Mouse (Mus musculus): Measurements from ENCODE around the gene Slc34a3. TPM values are rescaled to one million over a fixed set of nuclear protein-coding genes. Genes with fewer than 3 reads are reported as not detected.

The Slc34a3 gene
- not detected for total RNA-seq (2021)
- long read RNA-seq, experiment 1: 0 reads
- long read RNA-seq, experiment 2: 0 reads

DNA sequence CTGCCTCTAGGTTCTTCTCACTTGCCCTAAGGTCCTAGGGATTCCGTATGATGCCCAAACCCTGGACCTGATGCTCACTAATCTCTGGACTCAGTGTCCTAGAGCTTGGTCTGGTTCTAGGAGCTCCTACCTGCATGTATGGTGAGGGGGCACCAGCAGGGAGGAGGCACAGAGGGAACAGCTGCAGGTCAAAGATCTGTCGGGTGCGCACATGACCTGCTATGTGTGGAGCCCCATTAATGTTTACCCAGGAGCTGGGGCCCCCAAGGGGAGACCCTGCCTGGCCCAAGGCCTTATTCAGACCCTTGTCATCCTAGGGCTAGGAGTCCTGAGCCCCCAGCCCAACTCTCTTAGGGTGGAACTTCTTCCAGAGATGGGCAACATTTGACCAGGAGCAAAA lies at the start of gene Slc34a3:
TSS of gene Slc34a3 (minus strand) at position 315 of the 400 bp plus-strand sequence.
- H3K27ac ChIP-seq: no peak within 1 kb of the TSS
- DNase-seq (ENCODE audit: low spot score in 2 of 2): no peak
- TF ChIP-seq CTCF (conservative IDR thresholded peaks at IDR 0.05): no peak
- no peak within 1 kb of the TSS for H3K4me3 ChIP-seq

DNA sequence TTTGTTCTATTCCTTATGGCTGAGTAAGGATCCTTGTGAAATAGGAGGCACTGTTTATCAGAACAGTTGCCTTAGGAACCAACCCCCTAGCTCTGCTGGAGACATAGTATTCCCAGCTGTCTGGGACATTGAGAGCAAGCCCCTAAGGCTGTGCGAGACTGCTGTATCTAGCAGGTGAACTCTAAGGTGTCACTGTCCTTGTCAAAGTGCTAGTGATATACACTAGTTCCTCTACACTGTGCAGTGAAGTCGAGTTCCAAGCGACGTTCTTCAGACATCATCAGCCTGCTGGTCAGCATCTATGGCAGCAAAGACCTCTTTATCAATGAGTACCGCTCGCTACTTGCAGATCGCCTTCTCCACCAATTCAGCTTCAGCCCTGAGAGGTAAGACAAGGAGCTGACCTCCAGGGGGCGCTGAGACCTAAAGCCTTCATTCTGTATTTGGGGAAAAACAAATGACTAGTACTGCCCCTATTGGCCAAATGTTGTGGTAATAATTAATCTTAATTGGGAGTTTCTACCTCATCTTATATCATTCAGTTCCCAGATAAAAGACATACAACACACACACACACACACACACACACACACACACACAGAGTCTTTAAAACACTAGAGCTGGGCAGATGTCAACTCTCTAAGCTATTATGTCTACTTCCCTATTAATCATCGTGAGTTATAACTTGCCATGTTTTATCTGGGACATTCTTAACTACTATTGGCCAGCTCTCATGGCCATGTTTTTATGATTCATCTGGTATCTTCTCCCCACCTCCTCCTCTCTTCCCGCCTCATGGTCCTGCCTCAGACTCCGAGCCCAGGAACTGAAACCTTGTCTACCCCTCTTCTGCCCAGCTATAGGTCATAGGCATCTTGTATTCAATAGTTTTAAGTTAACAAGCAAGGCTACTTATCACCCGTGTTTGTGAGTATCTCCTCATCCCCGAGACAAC lies 45.0 kb upstream of the Slc34a3 start:
- peak; percentile 86 to 90 for DNase-seq (ENCODE audit: low spot score in 2 of 2)
- Histone ChIP-seq H3K4me3 (no peak overlapping the region), H3K27ac (no peak overlapping the region)
- TF ChIP-seq CTCF (conservative IDR thresholded peaks at IDR 0.05): peak; percentile 91

DNA sequence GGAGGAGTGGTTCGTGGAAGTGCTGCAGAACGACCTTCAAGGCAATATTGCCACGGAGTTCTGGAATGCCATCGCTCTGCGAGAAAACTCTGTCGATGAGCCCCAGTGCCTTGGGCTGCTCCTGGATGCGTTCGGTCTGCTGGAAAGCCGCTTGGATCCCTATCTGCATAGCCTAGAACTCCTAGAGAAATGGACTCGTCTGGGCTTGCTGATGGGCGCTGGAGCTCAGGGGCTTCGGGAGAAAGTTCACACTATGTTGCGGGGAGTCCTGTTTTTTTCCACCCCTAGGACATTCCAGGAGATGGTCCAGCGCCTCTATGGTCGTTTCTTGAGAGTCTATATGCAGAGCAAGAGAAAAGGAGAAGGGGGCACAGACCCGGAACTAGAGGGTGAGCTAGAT lies 38.8 kb upstream of the Slc34a3 start:
- Histone ChIP-seq H3K27ac (peak overlapping the region; percentile 89; the same call in 1 of the 2 replicates), H3K4me3 (peak overlapping the region; percentile 96)
- DNase-seq (ENCODE audit: low spot score in 2 of 2): no peak
- TF ChIP-seq CTCF (conservative IDR thresholded peaks at IDR 0.05): no peak

DNA sequence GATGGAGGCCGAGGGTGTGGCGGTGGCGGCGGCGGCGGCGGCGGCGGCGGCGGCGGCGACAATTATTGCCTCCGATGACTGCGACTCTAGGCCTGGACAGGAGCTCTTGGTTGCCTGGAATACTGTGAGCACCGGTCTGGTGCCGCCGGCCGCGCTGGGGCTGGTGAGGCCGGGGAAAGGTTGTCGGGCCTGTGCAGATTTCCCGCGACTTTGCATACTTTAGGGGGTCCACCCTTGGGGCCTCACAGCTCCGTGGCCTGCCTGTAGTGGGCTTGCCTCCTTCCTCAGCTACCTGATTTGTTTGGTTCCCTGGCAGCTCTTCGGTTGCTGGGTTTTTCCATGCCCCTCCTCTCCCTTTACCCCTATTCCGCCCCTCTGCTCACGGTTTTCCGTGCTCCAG lies 38.4 kb upstream of the Slc34a3 start:
- no peak for DNase-seq (ENCODE audit: low spot score in 2 of 2)
- H3K4me3 ChIP-seq: peak overlapping the region; percentile 96
- H3K27ac ChIP-seq: peak overlapping the region; percentile 89
- TF ChIP-seq CTCF (conservative IDR thresholded peaks at IDR 0.05): no peak

DNA sequence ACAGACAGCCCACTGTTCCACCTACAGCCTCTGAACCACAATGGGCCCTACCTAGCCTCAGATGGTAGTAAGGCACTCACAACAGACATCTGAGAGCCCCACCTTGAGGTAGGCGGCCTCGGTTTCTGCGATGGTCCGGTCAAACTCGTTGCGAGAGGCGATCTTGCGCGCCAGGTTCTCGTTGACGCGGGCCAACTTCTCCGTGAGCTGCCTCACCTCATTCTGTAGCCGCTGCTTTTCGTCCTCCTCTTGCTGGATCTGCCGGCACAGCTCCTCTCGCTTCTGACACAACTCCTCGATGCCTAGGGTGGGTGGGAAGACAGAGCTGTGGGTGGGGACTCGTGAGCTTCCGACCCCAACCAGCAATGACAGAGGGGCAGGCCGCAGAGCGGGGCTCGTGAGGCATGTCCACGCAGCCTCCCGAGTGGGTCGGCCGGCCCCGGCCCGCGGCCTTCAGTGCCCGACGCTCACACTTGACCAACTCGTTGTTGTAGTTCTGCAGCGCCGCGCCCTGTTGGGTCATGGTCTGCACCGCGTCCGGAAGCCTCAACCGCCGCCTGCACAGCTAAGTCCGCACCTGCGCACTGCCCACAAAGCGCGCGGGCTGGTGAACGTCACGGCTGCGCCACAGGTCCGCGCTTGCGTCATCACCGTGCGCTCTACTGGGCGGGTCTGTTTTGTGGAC lies 37.8 kb upstream of the Slc34a3 start, which contains the start of the genes Ssna1 and Anapc2:
TSS of gene Ssna1 (minus strand) at position 612 of the 685 bp plus-strand sequence.
TSS of gene Anapc2 (plus strand) at position 652 of the 685 bp plus-strand sequence.
- peak; percentile 95 to 98 for DNase-seq (ENCODE audit: low spot score in 2 of 2)
- peak within 1 kb of the TSS; percentile 96 for H3K4me3 ChIP-seq
- TF ChIP-seq CTCF (conservative IDR thresholded peaks at IDR 0.05): peak; percentile 60
- H3K27ac ChIP-seq: peak within 1 kb of the TSS; percentile 89

DNA sequence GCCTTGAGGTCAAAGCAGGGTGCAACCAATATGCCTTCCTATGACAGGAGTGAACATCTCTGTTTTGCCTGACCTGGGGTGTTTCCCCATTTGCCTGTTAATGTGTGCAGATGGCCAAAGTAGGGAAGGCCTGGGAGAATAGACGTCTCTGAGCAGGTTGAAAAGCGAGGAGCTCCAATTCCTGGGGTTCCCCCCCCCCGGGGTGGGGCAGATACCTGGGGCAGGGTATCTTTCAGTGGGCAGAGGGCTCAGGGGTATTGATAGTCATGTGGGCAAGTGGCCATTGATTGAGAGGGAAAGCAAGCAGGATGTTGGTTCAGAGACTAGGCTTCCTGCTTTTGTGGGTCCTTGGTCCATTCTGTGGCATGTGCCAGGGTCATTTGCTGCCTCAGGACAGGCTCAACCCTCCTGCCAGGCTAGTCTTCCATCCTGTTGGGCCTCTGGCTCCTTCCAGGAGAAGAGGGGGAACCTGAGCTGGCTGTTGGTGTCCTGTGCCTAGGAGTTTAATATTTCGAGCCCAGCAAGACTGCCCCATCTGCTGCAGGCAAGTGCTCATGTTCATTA lies 33.7 kb upstream of the Slc34a3 start:
- no peak for TF ChIP-seq CTCF (conservative IDR thresholded peaks at IDR 0.05)
- Histone ChIP-seq H3K27ac (peak overlapping the region; percentile 88), H3K4me3 (no peak overlapping the region; the same call in 1 of the 2 replicates)
- no peak for DNase-seq (ENCODE audit: low spot score in 2 of 2)

DNA sequence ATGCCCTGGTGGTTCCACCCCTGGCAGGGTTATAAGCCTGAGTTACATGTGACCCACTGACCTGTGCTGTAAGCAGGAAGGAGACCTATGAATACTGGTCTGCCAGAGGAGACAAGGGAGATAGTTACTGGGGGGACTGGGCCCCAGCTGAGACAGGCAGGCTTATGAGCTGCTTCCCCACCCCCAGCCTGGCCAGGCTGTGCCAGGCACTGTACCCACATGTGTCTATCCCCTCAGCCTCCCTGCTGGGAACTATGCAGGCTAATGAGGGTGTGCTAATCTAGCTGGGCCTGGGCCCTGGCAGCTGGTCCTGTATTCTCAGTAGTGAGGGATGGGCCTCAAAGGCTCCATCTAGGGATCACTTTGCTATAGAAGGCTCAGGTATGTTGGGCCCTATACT lies 33.1 kb upstream of the Slc34a3 start:
- TF ChIP-seq CTCF (conservative IDR thresholded peaks at IDR 0.05): no peak
- Histone ChIP-seq H3K27ac (peak overlapping the region; percentile 88), H3K4me3 (no peak overlapping the region)
- DNase-seq (ENCODE audit: low spot score in 2 of 2): peak; percentile 34 to 38

DNA sequence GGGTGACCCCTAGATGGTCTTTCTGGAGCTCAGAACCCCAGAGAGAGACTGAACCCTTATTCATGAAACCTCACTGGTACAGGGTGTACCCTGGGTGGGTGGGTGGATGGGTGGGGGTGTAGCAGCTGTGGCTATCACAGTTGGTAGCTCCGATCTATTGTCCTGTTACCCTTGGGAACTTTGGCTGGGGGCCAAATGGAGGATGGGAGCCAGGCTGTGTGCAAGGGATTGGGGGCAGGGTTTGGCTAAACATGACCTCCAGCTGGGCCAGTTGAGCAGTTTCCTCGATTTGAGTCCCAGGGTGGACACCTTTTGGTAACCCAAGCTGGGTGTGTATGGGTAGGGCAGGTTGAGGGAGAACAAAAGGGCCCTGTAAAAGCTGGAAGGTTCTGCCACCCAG lies 32.6 kb upstream of the Slc34a3 start:
- peak; percentile 52 to 62 for DNase-seq (ENCODE audit: low spot score in 2 of 2)
- Histone ChIP-seq H3K27ac (peak overlapping the region; percentile 88), H3K4me3 (peak overlapping the region; percentile 34)
- TF ChIP-seq CTCF (conservative IDR thresholded peaks at IDR 0.05): no peak

DNA sequence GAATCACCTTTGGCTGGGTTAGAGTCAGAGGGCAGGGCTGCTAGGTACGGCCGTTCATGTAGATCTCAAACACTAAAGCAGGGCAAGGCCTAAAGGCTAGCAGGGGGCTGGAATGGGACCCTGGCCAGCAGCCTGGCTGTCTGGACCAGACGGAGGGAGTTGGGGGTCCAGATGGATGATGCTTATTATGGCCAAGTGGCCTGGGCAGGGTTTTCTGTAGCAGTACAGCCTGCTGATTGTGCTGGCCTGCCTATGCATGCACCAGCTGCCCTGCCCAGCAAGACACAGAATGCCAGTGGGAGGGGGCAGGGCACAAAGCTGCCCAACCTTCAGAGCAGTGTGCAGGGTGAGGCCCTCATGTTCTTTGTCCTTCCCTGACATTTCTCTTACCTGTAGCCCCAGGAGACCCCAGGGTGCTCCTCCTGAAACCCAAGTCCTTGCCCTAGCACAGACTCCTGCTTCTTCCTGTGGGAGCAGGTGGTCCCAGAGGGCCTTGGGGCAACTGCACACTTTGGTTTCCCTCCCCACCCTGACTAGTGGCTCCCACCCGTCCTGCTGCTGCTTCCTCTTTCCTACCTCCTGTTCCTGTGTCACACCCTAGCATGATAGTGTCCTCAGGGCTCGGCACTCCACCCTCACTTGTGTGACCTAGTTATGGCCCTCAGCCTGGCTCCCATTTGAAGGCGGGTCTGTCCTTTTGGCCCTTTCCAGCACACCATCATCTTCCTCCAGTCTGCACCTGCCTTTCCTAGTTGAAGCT lies 31.9 kb upstream of the Slc34a3 start:
- peak in 1 of 2 experiments; percentile 30 for DNase-seq (ENCODE audit: low spot score in 2 of 2)
- no peak for TF ChIP-seq CTCF (conservative IDR thresholded peaks at IDR 0.05)
- peak overlapping the region; percentile 34 for H3K4me3 ChIP-seq
- peak overlapping the region; percentile 88 for H3K27ac ChIP-seq

DNA sequence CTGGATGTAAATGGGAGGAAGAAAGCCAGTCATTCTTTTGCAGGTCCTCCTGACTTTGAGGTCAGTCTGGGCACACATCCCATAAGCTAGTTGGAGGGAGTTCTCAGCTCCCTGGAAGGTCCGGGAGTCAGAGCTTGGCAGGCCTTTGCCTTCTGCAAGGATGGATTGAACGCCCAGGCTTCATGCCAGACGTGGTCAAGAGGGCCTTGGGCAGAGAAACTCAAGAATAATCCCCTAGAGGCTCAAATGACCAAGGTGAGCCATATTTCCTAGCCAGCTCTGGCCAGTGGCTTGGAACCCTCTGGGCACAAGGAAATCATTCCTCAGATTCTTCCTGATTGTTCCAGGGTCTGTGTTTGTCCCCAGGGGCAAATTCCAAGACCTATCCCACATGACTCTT lies 30.7 kb upstream of the Slc34a3 start:
- DNase-seq (ENCODE audit: low spot score in 2 of 2): no peak
- no peak for TF ChIP-seq CTCF (conservative IDR thresholded peaks at IDR 0.05)
- peak overlapping the region; percentile 95 for H3K4me3 ChIP-seq
- H3K27ac ChIP-seq: peak overlapping the region; percentile 88

DNA sequence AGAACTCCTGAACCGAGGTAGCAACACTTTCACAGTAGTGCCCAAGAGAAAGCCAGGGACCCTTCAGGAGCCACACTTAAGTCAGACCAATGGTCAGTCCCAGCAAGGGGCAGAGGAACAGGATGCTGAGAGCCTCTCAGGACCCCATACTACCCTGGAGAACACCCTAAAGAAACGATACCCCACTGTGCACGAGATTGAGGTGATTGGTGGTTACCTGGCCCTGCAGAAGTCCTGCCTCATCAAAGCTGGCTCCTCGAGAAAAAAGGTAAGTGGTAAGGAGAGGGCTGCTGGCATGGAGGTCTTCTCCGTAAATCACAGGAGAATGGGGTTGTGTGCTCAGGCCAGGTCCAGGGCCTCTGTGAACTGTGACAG lies 30.1 kb upstream of the Slc34a3 start:
- Histone ChIP-seq H3K27ac (peak overlapping the region; percentile 88), H3K4me3 (peak overlapping the region; percentile 95)
- no peak for DNase-seq (ENCODE audit: low spot score in 2 of 2)
- no peak for TF ChIP-seq CTCF (conservative IDR thresholded peaks at IDR 0.05)

DNA sequence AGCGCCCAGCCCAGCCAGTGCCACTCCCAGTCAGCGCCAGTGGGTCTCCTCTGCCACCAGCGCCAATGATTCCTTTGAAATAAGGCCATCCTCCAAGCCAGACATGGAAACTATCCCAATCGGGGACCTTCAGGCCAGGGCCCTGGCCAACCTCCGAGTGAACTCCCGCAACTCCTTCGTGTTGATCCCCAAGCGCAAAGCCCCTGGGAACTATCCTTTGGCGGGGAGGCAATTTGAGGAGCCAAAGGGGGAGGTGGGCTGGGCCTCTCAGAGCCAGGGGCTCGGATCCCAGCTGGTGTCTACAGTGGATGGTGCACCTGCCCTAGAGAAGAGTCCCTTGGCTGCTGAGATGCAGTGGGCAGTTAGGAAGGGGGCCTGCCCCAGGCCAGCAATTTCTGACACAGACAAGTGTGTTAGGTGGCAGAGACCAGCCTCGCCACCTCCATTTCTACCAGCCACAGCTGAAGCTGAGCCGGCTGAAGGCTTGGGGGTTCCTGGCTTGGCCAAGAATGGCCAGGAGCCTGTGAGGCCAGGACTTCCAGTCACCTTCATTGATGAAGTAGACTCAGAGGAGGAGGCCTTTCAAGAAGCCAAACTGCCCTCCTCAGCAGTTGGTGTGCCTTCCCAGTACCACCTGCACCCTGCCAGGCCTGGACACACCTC lies 29.6 kb upstream of the Slc34a3 start:
- no peak for DNase-seq (ENCODE audit: low spot score in 2 of 2)
- Histone ChIP-seq H3K27ac (peak overlapping the region; percentile 88), H3K4me3 (peak overlapping the region; percentile 95)
- no peak for TF ChIP-seq CTCF (conservative IDR thresholded peaks at IDR 0.05)
